Mouse (Mus musculus) myocyte (in vitro differentiated cells): Measurements from ENCODE around the gene Olfr1217.

Source experiments
- MAX ChIP-seq: IDR thresholded peaks from one replicate; pipeline ENCODE4 v1.6.1; 2011; ENCODE audit warnings: low read depth, mild to moderate bottlenecking, control low read depth
- POLR2A ChIP-seq: IDR thresholded peaks from one replicate; pipeline ENCODE4 v1.6.1; 2011; ENCODE audit warnings: low read depth, mild to moderate bottlenecking, control low read depth, moderate library complexity; ENCODE audit not compliant: insufficient read length

DNA sequence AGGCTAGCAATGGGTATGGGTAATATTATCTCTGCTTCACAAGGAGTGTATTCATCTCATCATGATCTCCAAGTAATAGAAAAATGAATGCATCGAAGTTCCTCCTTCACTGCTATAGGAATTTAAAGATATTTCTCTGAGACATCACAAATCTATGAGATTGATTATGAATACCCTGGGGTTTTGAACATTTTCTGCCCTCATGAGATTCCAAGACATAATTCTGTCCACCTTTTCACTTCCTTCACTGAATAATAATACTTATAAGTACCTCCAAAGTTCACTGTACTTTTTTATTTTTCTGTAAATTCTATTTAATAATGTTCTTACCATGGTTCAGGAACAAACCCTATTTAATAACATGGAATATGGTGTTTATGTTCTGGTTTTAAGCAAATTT is 51.7 kb downstream of the Olfr1217 start, which contains the start of gene Gm13762:
- TF ChIP-seq POLR2A, result no peak
- TF ChIP-seq MAX, result no peak
